Mouse (Mus musculus) neural tube, embryonic 12.5 days (tissue): ENCODE data around the gene Fbxo41. TPM values are rescaled to one million over a fixed set of nuclear protein-coding genes. Genes with fewer than 3 reads are reported as not detected.

ENCODE experiments used
- ATAC-seq: fragments of 200-750 bp; cut with Nextera tagmentation; 2 replicates; pipeline ENCODE4 v1.8.0; 2017; ENCODE audit warnings: low read depth, mild to moderate bottlenecking, moderate TSS enrichment, moderate library complexity; ENCODE audit not compliant: low FRiP score
- H3K27ac ChIP-seq: fragments of 300-500 bp; sonication (generic); 2 replicates; pipeline ENCODE4 v1.5.1; 2016
- H3K27me3 ChIP-seq: fragments of 300-500 bp; sonication (generic); replicated peaks from 2 replicates; pipeline ENCODE4 v1.6.1; 2016; ENCODE audit warnings: mild to moderate bottlenecking
- H3K36me3 ChIP-seq: fragments of 300-500 bp; sonication (generic); 2 replicates; pipeline ENCODE4 v1.6.1; 2016; ENCODE audit warnings: mild to moderate bottlenecking
- H3K4me1 ChIP-seq: fragments of 300-500 bp; sonication (generic); 2 replicates; pipeline ENCODE4 v1.6.1; 2016
- H3K4me2 ChIP-seq: fragments of 300-500 bp; sonication (generic); replicated peaks from 2 replicates; pipeline ENCODE4 v1.6.1; 2016; ENCODE audit warnings: mild to moderate bottlenecking
- H3K4me3 ChIP-seq: fragments of 300-500 bp; sonication (generic); 2 replicates; pipeline ENCODE4 v1.5.1; 2016
- H3K9ac ChIP-seq: fragments of 300-500 bp; sonication (generic); 2 replicates; pipeline ENCODE4 v1.6.1; 2016; ENCODE audit warnings: mild to moderate bottlenecking
- H3K9me3 ChIP-seq: fragments of 300-500 bp; sonication (generic); 2 replicates; pipeline ENCODE4 v1.6.1; 2016; ENCODE audit warnings: mild to moderate bottlenecking
- WGBS: fragments of 180-500 bp; shearing (Covaris S2); methylation state at CpG from one replicate; pipeline ENCODE4 v1.1.7; 2016; 5-methylcytosine and 5-hydroxymethylcytosine counted together
- polyA plus RNA-seq: library from polyadenylated mRNA; unstranded; fragments of >200 nt; fragmentation: Nextera tagmentation; extraction: Ambion mirVana; gene quantifications from 2 replicates; pipeline ENCODE4 v1.2.1, GENCODE M21; 2016

Gene Fbxo41
- polyA plus RNA-seq, 1 experiment from 2014 or later = 2.6 TPM

DNA sequence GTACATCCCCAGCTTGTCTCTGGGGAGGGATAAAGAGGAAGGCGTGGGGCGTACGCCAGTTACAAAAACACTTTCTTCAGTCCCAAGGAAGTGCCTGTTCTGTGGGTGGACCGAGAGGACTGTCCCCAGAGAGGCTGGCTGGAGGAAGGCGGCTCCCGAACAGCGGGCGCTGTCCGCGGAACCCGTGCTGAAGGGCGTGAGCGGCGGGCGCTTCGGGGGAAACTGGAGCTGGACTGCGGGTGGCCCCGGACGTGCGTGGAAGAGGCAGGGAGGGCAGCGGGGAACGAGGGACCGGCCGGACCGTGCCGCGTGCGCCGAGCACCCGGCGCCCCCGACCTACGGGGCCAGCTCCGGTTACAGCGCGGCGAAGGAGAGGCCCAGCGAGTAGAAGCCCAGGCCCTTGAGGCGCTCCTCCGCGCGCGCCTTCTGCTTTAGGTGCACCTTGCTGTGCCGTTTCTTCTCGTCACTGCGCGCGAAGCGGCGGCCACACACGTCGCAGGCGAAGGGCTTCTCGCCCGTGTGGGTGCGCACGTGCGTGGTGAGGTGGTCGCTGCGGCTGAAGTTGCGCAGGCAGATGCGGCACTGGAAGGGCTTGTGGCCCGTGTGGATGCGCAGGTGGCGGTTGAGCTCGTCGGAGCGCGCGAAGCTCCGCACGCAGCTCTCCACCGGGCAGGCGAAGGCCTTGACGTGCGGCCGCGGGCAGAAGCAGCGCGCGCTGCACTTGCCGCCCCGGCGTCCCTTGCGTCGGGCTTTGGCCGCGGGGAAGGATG is 8.7 kb upstream of the Fbxo41 start:
- no peaks in the 10 kb centered on the region for H3K9me3 ChIP-seq
- H3K9ac ChIP-seq = no peak overlapping the region
- peaks cover 85% of the 10 kb centered on the region for H3K27me3 ChIP-seq
- H3K36me3 ChIP-seq = no peaks in the 10 kb centered on the region
- under 1% methylated on average over 88 of the region's 88 CpGs for WGBS
- peak overlapping the region; percentile 77 for H3K4me2 ChIP-seq
- H3K27ac ChIP-seq = no peak overlapping the region
- peak overlapping the region; percentile 36 for H3K4me3 ChIP-seq
- no peak for ATAC-seq
- H3K4me1 ChIP-seq = peaks cover 27% of the 10 kb centered on the region

DNA sequence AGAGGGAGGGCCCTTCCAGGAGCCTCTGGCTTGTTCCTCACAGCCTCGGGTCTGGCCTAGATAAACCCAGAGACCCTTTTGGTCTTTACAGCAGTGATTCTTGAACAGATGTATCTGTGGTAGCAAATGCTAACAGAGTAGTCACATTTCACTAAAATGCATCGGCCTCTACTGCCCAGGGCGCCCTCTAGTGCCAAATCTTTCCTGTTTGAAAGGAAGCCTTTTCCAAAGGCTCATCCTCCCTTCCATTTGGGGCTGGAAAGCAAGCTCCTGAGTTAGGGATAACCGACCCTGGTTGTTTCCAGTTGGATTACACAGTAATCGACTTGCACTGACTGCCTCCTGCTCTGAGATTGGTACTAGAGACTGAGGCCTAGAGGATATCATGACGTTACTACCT is 7.7 kb upstream of the Fbxo41 start:
- H3K4me1 ChIP-seq = peaks cover 27% of the 10 kb centered on the region
- ATAC-seq = no peak
- no peaks in the 10 kb centered on the region for H3K9me3 ChIP-seq
- no peak overlapping the region for H3K4me2 ChIP-seq
- H3K27me3 ChIP-seq = peaks cover 79% of the 10 kb centered on the region
- WGBS = 3% methylated on average over 6 of the region's 6 CpGs
- no peaks in the 10 kb centered on the region for H3K36me3 ChIP-seq
- no peak overlapping the region for H3K9ac ChIP-seq
- no peak overlapping the region for H3K4me3 ChIP-seq
- H3K27ac ChIP-seq = no peak overlapping the region

DNA sequence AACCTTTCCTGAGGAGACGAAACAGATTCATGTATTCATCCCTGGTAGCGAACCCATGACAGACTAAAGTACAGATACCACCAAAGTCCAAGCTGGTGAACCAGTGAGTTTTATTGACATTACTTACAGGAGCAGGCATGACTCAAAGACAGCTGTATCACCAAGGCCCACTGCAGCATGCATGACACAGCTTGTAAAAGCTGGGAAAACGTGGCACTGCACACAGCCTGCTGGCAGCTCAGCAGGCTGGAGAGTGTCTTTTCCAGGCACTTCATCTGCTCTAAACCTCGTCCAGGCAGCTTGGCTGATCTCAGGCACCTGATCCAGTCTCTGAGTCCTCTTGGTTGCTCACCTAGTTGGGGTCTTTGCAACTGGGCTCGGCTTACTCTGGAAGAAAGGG is 5.8 kb upstream of the Fbxo41 start:
- 51% methylated on average over 5 of the region's 5 CpGs for WGBS
- H3K4me1 ChIP-seq = peaks cover 26% of the 10 kb centered on the region
- no peaks in the 10 kb centered on the region for H3K9me3 ChIP-seq
- H3K36me3 ChIP-seq = no peaks in the 10 kb centered on the region
- no peak for ATAC-seq
- no peak overlapping the region for H3K4me3 ChIP-seq
- H3K27ac ChIP-seq = no peak overlapping the region
- H3K4me2 ChIP-seq = no peak overlapping the region
- H3K27me3 ChIP-seq = peaks cover 74% of the 10 kb centered on the region
- no peak overlapping the region for H3K9ac ChIP-seq

DNA sequence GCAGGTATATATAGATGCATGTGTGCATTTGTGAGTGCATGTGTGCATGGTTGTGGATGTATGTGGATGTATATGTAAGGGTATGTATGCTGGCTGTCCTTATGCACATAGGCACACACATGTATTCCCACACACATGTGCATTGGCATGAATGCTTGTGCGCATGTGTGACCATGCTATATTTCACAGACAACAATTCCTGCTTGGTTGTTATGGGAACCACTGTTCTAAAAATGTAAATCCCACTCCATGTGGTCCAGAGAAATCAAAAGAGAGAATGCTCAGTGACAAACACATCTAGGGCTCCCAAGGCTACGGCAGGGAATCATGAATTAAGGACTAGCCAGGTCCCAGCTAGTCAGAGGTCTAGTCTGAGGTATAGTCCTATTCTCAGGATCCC is 2.1 kb upstream of the Fbxo41 start:
- WGBS = 56% methylated on average over 2 of the region's 2 CpGs
- Histone ChIP-seq H3K4me2 (no peak overlapping the region), H3K9ac (no peak overlapping the region), H3K27me3 (peaks cover 39% of the 10 kb centered on the region), H3K9me3 (no peaks in the 10 kb centered on the region), H3K27ac (no peak overlapping the region), H3K36me3 (no peaks in the 10 kb centered on the region), H3K4me1 (peaks cover 17% of the 10 kb centered on the region), H3K4me3 (no peak overlapping the region)
- ATAC-seq = no peak

DNA sequence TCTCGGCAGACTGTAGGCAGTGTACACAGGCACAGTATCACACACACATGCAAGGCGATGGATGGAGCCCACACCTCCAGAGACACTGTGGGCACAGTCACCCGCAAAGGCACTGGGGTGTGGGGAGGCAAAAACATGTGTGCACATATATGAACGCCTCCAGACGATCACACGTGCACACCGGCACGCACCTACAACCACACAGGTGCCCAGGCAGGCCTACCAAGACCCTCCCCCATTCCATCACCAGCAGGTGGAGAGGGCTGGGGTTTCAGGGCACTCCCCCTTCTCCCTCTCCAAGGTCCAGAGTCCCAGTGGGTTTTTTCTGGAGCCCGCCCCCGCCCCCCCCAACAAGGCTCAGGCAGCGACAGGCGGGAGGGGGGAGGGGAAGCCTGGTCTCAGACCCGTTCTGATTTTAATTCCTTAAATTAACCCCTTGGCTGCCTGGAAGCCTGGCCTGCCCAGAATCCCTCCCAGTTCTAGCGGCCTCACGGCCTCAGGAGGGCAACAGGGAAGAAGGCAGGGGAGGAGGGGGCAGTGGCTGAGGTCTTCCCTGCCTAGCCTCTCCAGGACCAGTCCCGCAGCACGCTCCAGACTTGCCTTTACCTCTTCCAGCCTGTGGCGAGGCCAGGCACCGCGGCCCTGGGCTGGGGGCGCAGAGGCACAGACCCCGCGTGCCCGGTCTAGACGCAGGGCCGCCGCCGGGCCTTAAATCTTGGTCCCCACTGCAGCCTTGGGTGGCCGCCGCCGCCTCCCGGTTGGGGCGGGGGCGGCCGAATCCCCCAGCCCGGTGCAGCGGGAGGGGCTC is 487 bp downstream of the Fbxo41 start:
- Histone ChIP-seq H3K4me3 (peak overlapping the region; percentile 55), H3K36me3 (no peaks in the 10 kb centered on the region), H3K27ac (no peak overlapping the region), H3K27me3 (peaks cover 22% of the 10 kb centered on the region), H3K4me2 (peak overlapping the region; percentile 83), H3K9ac (peak overlapping the region; percentile 72), H3K9me3 (no peaks in the 10 kb centered on the region), H3K4me1 (peaks cover 17% of the 10 kb centered on the region)
- peak; percentile 80 for ATAC-seq
- WGBS = 2% methylated on average over 35 of the region's 37 CpGs

DNA sequence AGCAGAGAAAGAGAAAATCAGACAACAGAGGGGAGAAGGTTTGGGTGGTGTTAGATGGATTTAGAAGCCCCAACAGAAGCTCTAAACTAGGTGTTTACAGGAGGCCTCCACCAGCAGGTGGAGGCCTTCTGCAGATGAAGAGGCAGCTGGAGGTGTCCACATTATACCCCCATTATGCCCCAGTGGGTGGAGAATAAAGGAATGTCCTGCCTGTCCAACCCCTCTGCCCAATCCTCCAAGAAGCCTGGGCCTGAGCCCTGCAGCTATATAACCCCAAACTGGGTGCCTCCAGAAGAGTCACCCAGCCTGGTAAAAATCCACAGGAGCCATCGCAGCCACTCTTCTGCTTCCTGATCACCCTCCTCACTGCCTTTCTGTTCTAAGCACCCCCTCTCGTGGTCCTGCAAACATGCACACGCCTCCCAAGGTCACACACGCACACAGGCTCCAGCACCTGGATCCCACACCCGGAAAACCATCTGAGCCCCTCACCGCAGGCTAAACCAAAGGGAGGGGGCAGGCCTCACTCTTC is 1.2 kb downstream of the Fbxo41 start:
- no peak overlapping the region; the same call in 1 of the 2 replicates for H3K27ac ChIP-seq
- peaks cover 17% of the 10 kb centered on the region for H3K4me1 ChIP-seq
- 12% methylated on average over 6 of the region's 6 CpGs for WGBS
- H3K4me2 ChIP-seq = peak overlapping the region; percentile 83
- ATAC-seq = 0 out of 2 replicates have a peak, but pooled peaks have one; percentile 9
- H3K27me3 ChIP-seq = peaks cover 18% of the 10 kb centered on the region
- H3K4me3 ChIP-seq = peak overlapping the region; percentile 55
- H3K36me3 ChIP-seq = no peaks in the 10 kb centered on the region
- H3K9ac ChIP-seq = 0 out of 2 replicates have a peak overlapping the region, but pooled peaks have one; percentile 29
- no peaks in the 10 kb centered on the region for H3K9me3 ChIP-seq

DNA sequence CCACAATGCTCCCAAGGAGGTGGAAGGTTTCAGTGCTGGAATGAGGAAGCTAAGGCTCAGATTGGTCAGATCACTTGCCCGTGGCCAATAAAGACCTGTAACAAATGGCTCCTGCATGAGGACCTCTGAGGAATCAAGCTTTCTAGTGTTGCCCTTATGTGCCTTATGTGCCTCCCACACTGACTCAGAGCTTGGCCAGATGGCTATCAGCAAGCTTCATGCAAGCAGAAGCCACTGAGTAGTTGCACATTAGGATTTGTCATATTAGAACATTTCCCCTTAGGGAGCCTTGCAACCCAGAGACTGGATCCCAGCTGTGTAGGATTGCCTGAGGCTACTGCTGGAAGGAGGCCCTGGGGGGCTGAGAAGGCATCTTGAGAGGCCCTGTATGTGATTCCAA is 2.4 kb downstream of the Fbxo41 start:
- no peak overlapping the region for H3K9ac ChIP-seq
- no peak overlapping the region for H3K4me3 ChIP-seq
- H3K27me3 ChIP-seq = peaks cover 14% of the 10 kb centered on the region
- whole genome bisulfite sequencing = 70% methylated on average over 1 of the region's 1 CpGs
- peaks cover 17% of the 10 kb centered on the region for H3K4me1 ChIP-seq
- H3K36me3 ChIP-seq = no peaks in the 10 kb centered on the region
- no peak for ATAC-seq
- no peaks in the 10 kb centered on the region for H3K9me3 ChIP-seq
- H3K27ac ChIP-seq = no peak overlapping the region
- no peak overlapping the region for H3K4me2 ChIP-seq

DNA sequence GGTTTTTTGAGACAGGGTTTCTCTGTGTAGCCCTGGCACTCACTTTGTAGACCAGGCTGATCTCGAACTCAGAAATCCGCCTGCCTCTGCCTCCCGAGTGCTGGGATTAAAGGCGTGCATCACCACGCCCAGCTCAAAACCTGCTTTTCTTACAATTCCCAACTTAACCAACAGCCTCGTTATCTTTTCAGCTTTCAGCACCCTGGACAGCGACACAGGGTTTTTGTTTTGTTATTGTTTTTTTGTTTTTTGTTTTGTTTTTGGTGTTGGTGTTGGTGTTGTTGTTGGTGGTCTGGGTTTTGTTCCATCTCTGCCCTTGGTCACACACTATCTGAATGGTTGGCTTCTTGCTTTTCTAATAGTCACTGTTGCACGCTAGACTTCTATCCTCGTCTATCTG is 4.6 kb downstream of the Fbxo41 start:
- H3K4me1 ChIP-seq = peaks cover 16% of the 10 kb centered on the region
- 69% methylated on average over 9 of the region's 9 CpGs for WGBS
- no peak overlapping the region for H3K9ac ChIP-seq
- H3K4me2 ChIP-seq = no peak overlapping the region
- no peaks in the 10 kb centered on the region for H3K27me3 ChIP-seq
- H3K9me3 ChIP-seq = no peaks in the 10 kb centered on the region
- no peak overlapping the region for H3K4me3 ChIP-seq
- ATAC-seq = no peak
- no peak overlapping the region for H3K27ac ChIP-seq
- H3K36me3 ChIP-seq = no peaks in the 10 kb centered on the region

DNA sequence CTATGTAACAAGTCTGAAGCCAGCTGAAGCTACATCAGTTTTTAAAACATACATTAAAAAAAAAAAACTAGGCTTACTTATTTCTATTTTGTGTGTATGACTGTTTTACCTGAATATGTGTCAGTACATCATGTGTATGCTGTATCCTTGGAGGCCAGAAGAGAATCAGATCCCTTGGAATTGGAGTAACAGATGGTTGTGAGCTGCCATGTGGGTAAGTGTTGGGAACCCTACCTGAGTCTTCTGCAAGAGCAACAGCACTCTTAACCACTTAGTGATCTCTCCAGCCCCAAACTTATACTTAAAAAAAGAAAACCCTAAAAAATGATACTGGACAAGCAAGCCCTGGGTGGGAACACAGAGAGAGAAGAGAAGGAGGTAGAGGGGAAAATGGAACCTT is 5.8 kb downstream of the Fbxo41 start:
- Histone ChIP-seq H3K27ac (no peak overlapping the region), H3K27me3 (no peaks in the 10 kb centered on the region), H3K4me2 (no peak overlapping the region), H3K36me3 (no peaks in the 10 kb centered on the region), H3K9me3 (no peaks in the 10 kb centered on the region), H3K9ac (no peak overlapping the region), H3K4me1 (peaks cover 8% of the 10 kb centered on the region), H3K4me3 (no peak overlapping the region)
- ATAC-seq = no peak

DNA sequence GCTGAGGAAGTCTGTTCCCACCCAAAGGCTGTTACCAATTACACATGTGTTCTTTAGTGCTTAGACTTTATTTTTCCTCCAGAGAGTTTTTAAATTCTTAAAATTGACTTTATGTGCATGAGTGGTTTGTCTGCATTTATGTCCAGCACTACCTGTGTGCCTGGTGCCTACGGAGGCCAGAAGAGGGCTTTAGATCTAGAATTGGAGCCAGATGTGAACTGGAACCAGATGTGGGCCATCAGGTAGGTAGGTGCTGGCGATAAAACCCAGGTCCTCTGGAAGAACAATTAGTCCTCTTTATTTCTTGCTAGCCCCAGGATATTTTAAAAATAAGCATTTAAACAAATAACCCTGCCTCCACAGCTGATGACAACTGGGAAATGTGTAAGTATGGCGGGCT is 11.2 kb downstream of the Fbxo41 start:
- Histone ChIP-seq H3K4me2 (no peak overlapping the region), H3K27me3 (no peaks in the 10 kb centered on the region), H3K36me3 (no peaks in the 10 kb centered on the region), H3K27ac (no peak overlapping the region), H3K9ac (no peak overlapping the region), H3K9me3 (no peaks in the 10 kb centered on the region), H3K4me1 (peaks cover 7% of the 10 kb centered on the region; the same call in 1 of the 2 replicates), H3K4me3 (no peak overlapping the region)
- ATAC-seq = no peak
- WGBS = 85% methylated on average over 3 of the region's 3 CpGs

DNA sequence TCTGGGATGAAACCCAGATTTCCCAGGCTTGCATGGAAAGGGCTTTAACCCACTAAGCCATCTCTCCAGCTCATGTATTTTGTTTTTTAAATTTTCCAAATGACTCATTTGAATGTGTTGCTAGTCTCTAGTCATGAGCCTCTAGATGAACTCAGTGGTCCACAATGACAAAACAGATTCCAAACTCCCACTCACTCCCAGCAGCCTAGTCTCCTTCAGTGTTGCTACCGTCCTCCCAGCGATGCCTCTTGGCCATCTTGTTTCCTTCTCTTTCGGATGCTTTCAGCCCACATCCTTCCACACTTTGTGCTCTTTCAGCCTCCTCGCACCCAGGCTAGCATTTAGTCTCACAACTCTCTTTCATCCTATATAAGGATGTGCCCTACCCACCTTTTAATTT is 12.5 kb downstream of the Fbxo41 start:
- Histone ChIP-seq H3K9me3 (no peaks in the 10 kb centered on the region), H3K36me3 (no peaks in the 10 kb centered on the region), H3K27me3 (peaks cover 13% of the 10 kb centered on the region), H3K9ac (no peak overlapping the region), H3K27ac (no peak overlapping the region), H3K4me2 (no peak overlapping the region), H3K4me3 (no peak overlapping the region), H3K4me1 (peaks cover 7% of the 10 kb centered on the region; the same call in 1 of the 2 replicates)
- WGBS = 90% methylated on average over 4 of the region's 4 CpGs
- ATAC-seq = no peak

DNA sequence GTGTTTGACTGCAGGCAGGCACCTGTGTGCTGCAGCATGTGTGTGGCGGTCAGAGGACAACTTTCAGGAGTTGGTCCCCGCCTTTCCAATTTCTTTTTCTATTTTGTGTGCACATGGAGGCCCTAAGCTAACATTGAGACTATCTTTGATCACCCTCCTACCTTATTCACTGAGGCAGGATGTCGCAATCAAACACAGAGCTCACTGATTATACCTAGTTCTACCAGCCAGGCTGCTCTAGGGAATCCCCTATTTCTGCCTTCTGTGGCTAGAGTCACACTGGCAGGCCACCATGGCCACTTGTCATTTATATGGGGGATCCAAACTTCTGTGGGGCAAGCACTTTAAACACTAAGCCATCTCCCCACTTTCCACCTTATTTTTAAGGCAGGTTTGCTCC is 13.1 kb downstream of the Fbxo41 start:
- no peak overlapping the region for H3K4me3 ChIP-seq
- peaks cover 8% of the 10 kb centered on the region; the same call in 1 of the 2 replicates for H3K4me1 ChIP-seq
- H3K4me2 ChIP-seq = no peak overlapping the region
- H3K9ac ChIP-seq = no peak overlapping the region
- H3K27me3 ChIP-seq = peaks cover 18% of the 10 kb centered on the region
- no peak overlapping the region for H3K27ac ChIP-seq
- no peak for ATAC-seq
- no peaks in the 10 kb centered on the region for H3K36me3 ChIP-seq
- no peaks in the 10 kb centered on the region for H3K9me3 ChIP-seq
- 75% methylated on average over 3 of the region's 3 CpGs for WGBS
